Mouse (Mus musculus) kidney, adult 18-20 months (tissue): ENCODE results near the gene AA792892.
"Not testable (repeated sequence)": the region's sequence is repeated elsewhere in the genome, so short reads cannot be mapped to it uniquely, and the experiment has no call there.

Source experiments
- DNase-seq: peaks from one replicate; pipeline ENCODE4 v3.0.0; 2021

AA792892 gene

GRCm38 (mm10) chr5:94339449-94339848, at the start of gene AA792892:
TSS of gene AA792892 (plus strand) at chr5:94339749.
- DNase-seq = not testable (repeated sequence)

DNA sequence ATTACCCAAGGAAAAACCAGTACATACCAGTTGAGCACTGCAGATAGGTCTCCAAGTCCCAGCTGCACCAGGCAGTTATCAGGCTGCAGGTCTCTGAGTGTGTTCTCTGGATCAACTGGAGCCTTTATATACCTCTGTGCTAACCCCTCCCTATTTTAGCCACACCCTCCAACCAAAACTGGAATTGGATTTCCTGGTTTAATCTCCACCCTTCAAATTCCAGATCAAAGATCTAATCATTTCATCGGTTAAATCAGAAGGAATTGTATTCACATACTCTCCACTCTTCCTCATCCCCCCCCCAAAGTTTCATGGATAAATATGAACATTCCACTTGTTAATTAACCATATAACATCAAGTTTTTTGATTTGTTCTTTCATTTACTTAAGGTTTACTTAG, 32.9 kb upstream of the AA792892 start, which contains the start of gene A430089I19Rik:
Gene A430089I19Rik (minus strand): TSS at position 101 of the 400 bp plus-strand sequence.
- DNase-seq = not testable (repeated sequence)

GRCm38 (mm10) chr5:94314135-94314534, 25.4 kb upstream of the AA792892 start, which contains the start of gene Gm6502:
TSS of gene Gm6502 (plus strand) at chr5:94314435.
- not testable (repeated sequence) for DNase-seq
